Mouse (Mus musculus): ENCODE measurements at regions not wholly inside any gene's neighbourhood (a gene's known extent, or its start where the extent isn't known, plus 50 kb on each side); places are given as distances from the start of the nearest gene placed in this dataset.

DNA sequence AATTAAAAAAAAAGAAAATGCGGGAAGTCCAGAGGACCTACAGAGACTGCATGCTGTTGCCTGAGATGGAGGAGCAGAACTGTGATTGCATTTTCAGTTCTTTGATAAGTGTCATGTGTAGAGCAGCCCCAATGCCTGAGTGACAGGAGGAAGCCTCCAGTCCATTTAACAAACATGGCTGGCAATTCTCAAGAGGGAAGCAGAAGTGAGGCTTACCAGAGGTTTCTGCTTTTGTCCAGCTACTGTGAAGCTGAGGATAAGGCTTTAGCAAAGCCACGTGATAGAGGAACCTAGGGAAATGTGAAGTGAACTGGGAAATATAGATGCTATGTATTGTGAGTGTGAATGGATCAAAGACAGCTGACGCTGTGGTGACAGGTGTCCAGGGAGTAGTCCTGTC is 56.6 kb downstream of the Sucnr1 start:
- DNase-seq (ENCODE audit: low read depth) = no peak

DNA sequence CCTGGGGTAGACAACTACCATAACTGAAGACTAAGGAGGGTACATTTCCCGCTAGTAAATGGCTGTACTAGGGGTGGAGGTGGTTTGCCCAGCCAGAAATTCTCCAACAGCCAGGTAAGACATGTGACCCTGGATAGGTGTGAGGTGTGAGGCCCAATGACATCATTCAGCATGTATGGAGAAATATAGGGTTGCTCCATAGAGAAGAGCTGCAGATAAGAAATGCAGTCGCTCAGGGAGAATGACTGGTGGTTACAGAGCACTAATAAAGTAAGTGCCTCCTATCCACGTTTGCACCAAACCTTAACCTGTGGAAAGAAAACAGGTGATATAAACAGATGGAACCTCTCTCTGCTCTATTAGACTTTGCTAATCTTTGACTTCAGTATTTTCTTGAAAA is 78.2 kb downstream of the Sucnr1 start:
- no peak for DNase-seq (ENCODE audit: low read depth)

DNA sequence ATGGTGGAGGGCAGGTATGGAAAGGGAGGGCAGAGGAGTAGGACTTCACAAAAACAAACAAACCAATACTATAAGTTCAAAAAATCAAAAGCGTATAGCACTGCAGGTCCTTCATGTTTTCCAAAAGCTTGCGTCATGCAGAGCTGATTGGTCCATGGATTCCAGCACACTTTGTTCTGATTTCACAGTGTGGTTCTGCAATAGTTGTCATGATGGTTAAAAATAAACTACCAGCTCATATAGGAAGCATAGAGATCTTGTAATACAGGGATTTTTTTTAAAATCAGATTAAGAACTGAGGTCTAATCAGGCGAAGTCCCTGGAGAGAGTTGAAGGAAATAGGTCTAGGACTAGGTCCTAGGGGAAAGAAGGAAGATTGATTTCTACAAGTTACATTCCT is 86.0 kb downstream of the Sucnr1 start:
- no peak for DNase-seq (ENCODE audit: low read depth)

- DNase-seq (ENCODE audit: low read depth) = no peak
Measured at GRCm38 (mm10) chr3:60168135-60168926, 86.7 kb downstream of the Sucnr1 start.

DNA sequence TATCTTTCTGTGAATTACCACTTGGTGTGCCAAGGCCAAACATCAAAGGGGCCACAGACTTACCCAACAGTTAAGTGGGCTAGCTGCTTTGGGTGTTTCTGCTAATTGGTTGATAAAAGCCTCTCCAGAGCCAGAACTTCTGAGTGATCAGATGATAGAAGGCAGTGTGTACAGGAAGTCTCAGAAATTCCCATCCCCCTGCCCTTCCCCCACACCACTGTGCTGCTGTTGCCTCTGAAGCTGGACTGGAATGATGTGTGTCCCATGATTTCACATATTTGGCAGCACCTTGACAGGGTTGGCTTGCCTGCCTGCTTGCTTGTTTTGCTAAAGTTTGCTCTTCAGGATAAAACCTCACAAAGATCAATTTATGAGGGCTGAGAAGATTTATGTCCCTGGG is 87.9 kb downstream of the Sucnr1 start:
- no peak for DNase-seq (ENCODE audit: low read depth)

DNA sequence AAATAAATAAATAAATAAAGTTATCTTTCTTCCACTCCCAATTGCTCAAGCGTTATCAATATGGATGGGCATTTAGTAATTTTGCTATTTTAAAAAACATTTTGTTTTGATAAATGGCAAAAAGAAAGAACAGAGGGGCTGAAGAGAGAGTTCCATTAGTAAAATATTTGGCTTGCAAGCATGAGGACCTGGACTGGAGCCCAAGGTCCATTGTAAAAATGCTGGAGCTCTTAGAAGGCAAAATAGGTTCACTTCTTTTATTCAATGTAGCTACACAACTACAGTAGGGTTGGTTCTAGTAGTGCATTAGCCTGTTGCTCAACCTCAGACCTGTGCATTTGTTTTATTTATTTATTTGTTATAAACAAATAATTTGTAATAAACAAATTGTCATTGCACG is 102.8 kb downstream of the Sucnr1 start:
- no peak for DNase-seq (ENCODE audit: low read depth)

GRCm38 (mm10) chr3:60196031-60196430 is 114.4 kb downstream of the Sucnr1 start:
- DNase-seq (ENCODE audit: low read depth) = no peak

GRCm38 (mm10) chr3:60207936-60208335 is 126.3 kb downstream of the Sucnr1 start:
- no peak for DNase-seq (ENCODE audit: low read depth)

GRCm38 (mm10) chr3:60218938-60219337 is 137.3 kb downstream of the Sucnr1 start:
- DNase-seq (ENCODE audit: low read depth) = no peak

GRCm38 (mm10) chr3:60240664-60241063 is 159.0 kb downstream of the Sucnr1 start:
- DNase-seq (ENCODE audit: low read depth) = no peak

GRCm38 (mm10) chr3:60266666-60267415 is 185.2 kb downstream of the Sucnr1 start:
- no peak for DNase-seq (ENCODE audit: low read depth)

GRCm38 (mm10) chr3:60267416-60268174 is 185.9 kb downstream of the Sucnr1 start:
- no peak for DNase-seq (ENCODE audit: low read depth)

DNA sequence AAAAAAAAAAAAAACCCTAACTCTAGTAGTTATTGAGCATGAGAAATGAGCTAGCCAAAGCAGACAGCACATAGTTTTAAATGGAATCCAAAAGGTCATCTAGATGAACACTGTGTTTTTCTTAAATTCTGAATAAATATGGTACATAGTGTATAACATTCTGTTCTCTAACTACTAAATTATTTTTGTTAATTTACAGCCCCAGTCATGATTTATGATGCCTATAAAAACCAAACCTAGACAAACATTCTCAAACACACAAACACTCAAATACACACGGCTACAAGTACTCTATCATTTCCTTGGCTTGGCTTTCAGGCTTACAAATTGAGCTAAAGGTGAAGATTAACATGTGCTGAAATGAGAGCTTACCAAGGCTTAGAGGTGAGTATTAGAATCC is 188.8 kb downstream of the Sucnr1 start:
- no peak for DNase-seq (ENCODE audit: low read depth)

DNA sequence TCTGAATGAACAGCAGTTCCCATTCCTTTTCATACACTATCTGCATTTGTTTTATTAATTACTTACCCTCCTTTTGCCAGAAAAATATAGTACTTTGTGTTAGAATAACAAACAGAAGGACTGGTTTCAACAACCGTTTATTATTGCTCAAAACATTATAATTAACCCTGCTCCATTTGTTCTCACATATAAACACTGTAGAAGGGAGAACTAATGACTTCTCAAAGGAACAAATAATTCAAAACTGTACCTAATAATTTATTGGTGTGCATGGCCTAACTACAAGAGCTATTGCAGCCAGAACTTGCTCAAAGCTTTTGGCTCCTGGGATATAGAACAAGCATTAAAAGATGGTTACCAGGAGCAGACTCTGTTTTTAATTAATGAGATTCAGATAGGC is 192.1 kb downstream of the Sucnr1 start:
- DNase-seq (ENCODE audit: low read depth) = no peak

DNA sequence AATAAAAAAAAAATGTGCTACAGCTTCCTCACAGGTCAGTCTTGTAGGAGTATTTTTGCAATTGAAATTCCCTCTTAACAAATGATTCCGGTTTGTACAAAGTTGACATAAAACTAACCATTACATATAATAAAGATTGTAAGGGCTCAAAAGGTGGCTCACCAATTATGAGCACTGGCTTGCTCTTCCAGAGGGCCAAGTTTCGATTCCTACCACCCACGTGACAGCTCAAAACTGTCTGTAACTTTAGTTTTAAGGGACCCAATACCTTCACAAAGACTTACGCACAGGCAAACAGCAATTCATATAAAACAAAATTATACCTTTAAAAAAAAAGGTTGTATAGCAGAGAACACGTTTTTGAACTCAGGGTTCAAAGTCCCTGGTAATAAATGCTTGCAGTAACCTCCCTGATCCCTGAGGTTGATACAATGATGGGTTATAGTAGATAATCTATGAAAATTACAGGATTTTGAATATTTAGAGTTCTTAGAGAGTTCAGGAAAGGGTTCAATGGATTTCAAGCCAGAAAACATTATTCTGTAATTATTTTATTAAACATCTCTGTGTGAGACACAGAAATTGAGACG is 193.7 kb downstream of the Sucnr1 start:
- no peak for DNase-seq (ENCODE audit: low read depth)

DNA sequence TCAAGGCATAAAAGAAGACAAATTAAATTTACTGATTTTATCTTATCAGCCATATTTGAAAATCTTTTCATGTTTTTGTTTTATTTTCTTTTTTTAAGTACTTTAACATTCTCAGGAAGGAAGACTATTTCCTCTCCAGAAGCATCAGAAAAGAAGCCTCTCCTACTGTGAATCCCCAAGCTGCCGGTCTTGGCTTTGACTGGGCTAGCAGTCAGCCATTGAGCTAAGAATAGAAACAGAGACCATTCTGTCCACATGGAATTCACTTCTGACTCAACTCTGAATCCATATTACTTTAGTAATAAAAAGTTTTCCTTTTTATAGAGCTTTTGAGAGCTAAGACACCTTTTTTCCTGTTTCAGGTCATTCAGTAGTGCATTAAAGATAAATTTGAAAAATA is 194.8 kb upstream of the Mbnl1 start:
- no peak for DNase-seq (ENCODE audit: low read depth)

GRCm38 (mm10) chr3:60281229-60281628 is 191.4 kb upstream of the Mbnl1 start:
- no peak for DNase-seq (ENCODE audit: low read depth)

- DNase-seq (ENCODE audit: low read depth) = no peak
Measured at GRCm38 (mm10) chr3:60281959-60282495, 190.6 kb upstream of the Mbnl1 start.

DNA sequence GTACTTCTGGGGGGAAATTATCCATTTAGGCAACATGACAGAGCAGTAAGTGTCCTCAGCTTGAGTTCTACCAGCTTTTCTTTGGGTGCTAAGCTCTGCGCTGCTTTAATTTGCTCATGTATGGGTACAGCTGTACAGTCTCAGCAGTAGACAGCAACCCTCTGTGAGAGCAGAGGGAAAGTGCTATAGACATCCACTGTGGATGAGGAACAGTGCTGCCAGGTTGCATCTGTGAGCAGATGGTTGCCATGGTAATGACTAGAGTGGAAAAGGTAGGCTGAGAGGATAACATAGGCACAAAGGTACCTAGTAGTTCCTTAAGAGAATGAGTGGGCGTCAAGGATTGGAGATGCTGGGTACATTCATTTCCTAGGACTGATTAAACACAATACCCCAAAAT is 180.5 kb upstream of the Mbnl1 start:
- DNase-seq (ENCODE audit: low read depth) = no peak

DNA sequence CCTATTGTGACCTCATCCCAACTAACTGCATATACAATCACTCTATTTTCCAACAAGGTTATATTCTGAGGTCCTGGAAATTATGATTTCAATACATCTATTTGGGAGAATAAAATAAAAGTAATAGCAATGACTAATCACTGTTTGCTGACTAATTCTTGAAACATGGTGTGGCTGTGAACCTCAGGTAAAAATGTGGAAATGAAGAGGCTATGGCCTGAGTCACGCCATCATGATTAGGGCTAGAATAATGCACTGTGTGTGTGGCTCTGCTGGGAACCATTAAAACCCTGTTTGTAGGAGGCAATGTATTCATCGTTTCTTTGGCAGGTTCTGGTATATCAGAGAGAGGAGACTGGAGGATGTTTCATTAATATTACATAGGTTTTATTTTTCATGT is 179.7 kb upstream of the Mbnl1 start:
- no peak for DNase-seq (ENCODE audit: low read depth)

DNA sequence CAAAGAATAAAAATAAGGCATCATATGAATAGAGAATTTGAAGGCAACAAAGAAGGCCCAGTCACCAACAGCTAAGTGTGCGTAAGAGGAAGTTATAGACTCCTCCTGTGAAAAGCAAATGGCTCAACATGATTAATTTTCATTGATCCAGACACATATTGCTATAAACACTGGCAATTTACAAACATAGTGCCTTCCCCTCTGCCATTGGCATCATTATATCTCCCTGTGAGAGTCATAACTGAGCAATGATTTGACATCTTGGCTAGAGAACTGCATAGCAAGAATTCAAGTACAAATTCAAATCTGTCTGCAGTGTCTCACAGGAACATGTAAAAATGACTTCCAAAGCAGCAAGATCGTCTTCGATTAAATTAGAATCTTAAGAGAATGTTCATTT is 167.2 kb upstream of the Mbnl1 start:
- no peak for DNase-seq (ENCODE audit: low read depth)

DNA sequence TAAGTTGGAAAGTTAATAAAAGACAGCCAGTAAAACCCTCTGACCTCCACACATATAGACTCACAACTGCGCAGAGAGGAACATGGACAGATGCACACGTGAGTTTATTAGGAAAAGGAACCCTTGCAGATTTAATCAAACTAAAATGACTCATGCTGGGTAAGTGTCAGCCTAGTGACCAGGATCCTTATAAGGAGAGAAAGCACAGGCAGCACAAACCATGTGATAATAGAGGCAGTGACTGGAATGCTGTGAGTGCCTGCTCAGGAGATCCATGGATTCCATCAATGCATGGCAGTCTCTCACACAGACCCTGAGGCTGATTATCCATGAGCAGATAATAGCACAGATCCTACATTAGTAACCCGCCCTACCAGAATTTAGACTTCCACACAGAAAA is 162.2 kb upstream of the Mbnl1 start:
- DNase-seq (ENCODE audit: low read depth) = no peak

All from induced T-regulatory cell, adult 2 months (primary cell).